In genomic region chrX:36982892-36983653, GRCm38 (mm10) we compare ENCODE assay signal across 8 mouse cellular contexts. TPM values are rescaled to one million over a fixed set of nuclear protein-coding genes. Genes with fewer than 3 reads are reported as not detected.
DNase-seq lines count a peak whose midpoint lies in the region; ATAC-seq and TF ChIP-seq lines count a peak whose summit lies in the region.

No protein-coding gene starts in this region.

- TF ChIP-seq POLR2A in CH12.LX (IDR thresholded peaks at IDR 0.05; ENCODE audit: low read depth, low read length): peak; percentile 68

- TF ChIP-seq CTCF in CH12.LX (conservative IDR thresholded peaks at IDR 0.05 in 1 of 2, IDR thresholded peaks at IDR 0.05 in 1 of 2; ENCODE audit: low read depth in 2 of 2, low read length in 2 of 2): no peak

- H3K36me3 ChIP-seq in hindbrain, embryonic 11.5 days (ENCODE audit: control insufficient read depth, insufficient read depth, low read length): no peaks in the 10 kb centered on the region
- H3K36me3 ChIP-seq in hindbrain, embryonic 13.5 days: no peaks in the 10 kb centered on the region
- H3K36me3 ChIP-seq in CH12.LX (replicated peaks in 1 of 2; ENCODE audit: control insufficient read depth in 1 of 2, insufficient read depth in 1 of 2, low read length in 1 of 2): no peaks in the 10 kb centered on the region
- H3K36me3 ChIP-seq in limb, embryonic 12.5 days: no peaks in the 10 kb centered on the region
- H3K36me3 ChIP-seq in midbrain, embryonic 14.5 days (ENCODE audit: control insufficient read depth, insufficient read depth, low read length): no peaks in the 10 kb centered on the region

- H3K79me2 ChIP-seq in CH12.LX (replicated peaks; ENCODE audit: control insufficient read depth, extremely low read depth, insufficient read depth, poor library complexity, severe bottlenecking): peaks cover 73% of the 10 kb centered on the region

- 75% methylated on average over 8 of the region's 8 CpGs for WGBS in hindbrain, embryonic 11.5 days
- WGBS in hindbrain, embryonic 13.5 days: 74% methylated on average over 8 of the region's 8 CpGs
- WGBS in limb, embryonic 12.5 days: 30% methylated on average over 8 of the region's 8 CpGs
- WGBS in midbrain, embryonic 14.5 days: 75% methylated on average over 8 of the region's 8 CpGs

- no peak overlapping the region for H3K4me2 ChIP-seq in hindbrain, embryonic 11.5 days (replicated peaks; ENCODE audit: low read depth, low read length)
- no peak overlapping the region for H3K4me2 ChIP-seq in hindbrain, embryonic 13.5 days
- peak overlapping the region; percentile 69 for H3K4me2 ChIP-seq in CH12.LX (ENCODE audit: insufficient read depth, low read depth, poor library complexity, severe bottlenecking)
- peak overlapping the region; percentile 32 for H3K4me2 ChIP-seq in limb, embryonic 12.5 days
- H3K4me2 ChIP-seq in midbrain, embryonic 14.5 days (ENCODE audit: low read length): no peak overlapping the region

- no peaks in the 10 kb centered on the region for H3K9me3 ChIP-seq in hindbrain, embryonic 11.5 days (ENCODE audit: control insufficient read depth, low read length)
- no peaks in the 10 kb centered on the region for H3K9me3 ChIP-seq in hindbrain, embryonic 13.5 days
- no peaks in the 10 kb centered on the region for H3K9me3 ChIP-seq in CH12.LX (replicated peaks; ENCODE audit: low read length)
- no peaks in the 10 kb centered on the region for H3K9me3 ChIP-seq in limb, embryonic 12.5 days
- no peaks in the 10 kb centered on the region for H3K9me3 ChIP-seq in midbrain, embryonic 14.5 days (ENCODE audit: control insufficient read depth, low read length)

- TF ChIP-seq EP300 in CH12.LX (IDR thresholded peaks at IDR 0.05; ENCODE audit: low read length): no peak

- H3K4me3 ChIP-seq in hindbrain, embryonic 11.5 days (ENCODE audit: low read depth, low read length): no peak overlapping the region
- H3K4me3 ChIP-seq in hindbrain, embryonic 13.5 days: no peak overlapping the region
- H3K4me3 ChIP-seq in CH12.LX (replicated peaks in 1 of 3; ENCODE audit: low read depth in 2 of 3, low read length in 2 of 3, poor library complexity in 1 of 3): peak overlapping the region; percentile 2 to 31 (median 13)
- H3K4me3 ChIP-seq in limb, embryonic 12.5 days (replicated peaks): 0 out of 2 replicates have a peak overlapping the region, but pooled peaks have one; percentile 0
- H3K4me3 ChIP-seq in midbrain, embryonic 14.5 days (replicated peaks; ENCODE audit: low read depth, low read length): no peak overlapping the region

- no peaks in the 10 kb centered on the region for H3K27me3 ChIP-seq in hindbrain, embryonic 11.5 days (ENCODE audit: control insufficient read depth, insufficient read depth, low read length)
- no peaks in the 10 kb centered on the region for H3K27me3 ChIP-seq in hindbrain, embryonic 13.5 days
- H3K27me3 ChIP-seq in CH12.LX (replicated peaks): no peaks in the 10 kb centered on the region
- no peaks in the 10 kb centered on the region for H3K27me3 ChIP-seq in limb, embryonic 12.5 days
- no peaks in the 10 kb centered on the region for H3K27me3 ChIP-seq in midbrain, embryonic 14.5 days (ENCODE audit: control insufficient read depth, insufficient read depth, low read length)

- no peak for TF ChIP-seq RAD21 in CH12.LX (IDR thresholded peaks at IDR 0.05; ENCODE audit: low read depth, low read length)

- in situ Hi-C loops in CH12.LX (cut with MboI; ENCODE audit: low pct_ligation_motif_present, low pct_unique_long_range_greater_than_20kb, low sequenced_read_pairs): no loop called here

- no peak overlapping the region for H3K9ac ChIP-seq in hindbrain, embryonic 11.5 days (ENCODE audit: low read depth, low read length)
- no peak overlapping the region for H3K9ac ChIP-seq in hindbrain, embryonic 13.5 days
- H3K9ac ChIP-seq in CH12.LX (ENCODE audit: insufficient read depth, low read depth): peak overlapping the region; percentile 78
- no peak overlapping the region for H3K9ac ChIP-seq in limb, embryonic 12.5 days (replicated peaks)
- H3K9ac ChIP-seq in midbrain, embryonic 14.5 days (replicated peaks; ENCODE audit: low read length): no peak overlapping the region

- dilution Hi-C loops in CH12.LX (cut with MboI; ENCODE audit: extremely low pct_ligation_motif_present, extremely low pct_unique_long_range_greater_than_20kb, low sequenced_read_pairs): no loop called here

- no peak for DNase-seq in hindbrain, embryonic 11.5 days (ENCODE audit: low spot score)
- DNase-seq in CH12.LX (ENCODE audit: extremely low read depth): peak; percentile 45
- DNase-seq in layer of hippocampus, postnatal 14 days (ENCODE audit: low spot score in 2 of 2): no peak
- no peak for DNase-seq in midbrain, embryonic 14.5 days

- H3K4me1 ChIP-seq in hindbrain, embryonic 11.5 days (replicated peaks; ENCODE audit: control insufficient read depth, insufficient read depth, low read length): no peaks in the 10 kb centered on the region
- H3K4me1 ChIP-seq in hindbrain, embryonic 13.5 days (replicated peaks): peaks cover 44% of the 10 kb centered on the region
- H3K4me1 ChIP-seq in CH12.LX (ENCODE audit: control insufficient read depth in 1 of 2, insufficient read depth in 2 of 2): peaks cover 8 to 21% of the 10 kb centered on the region in 2 experiments
- peaks cover 39% of the 10 kb centered on the region for H3K4me1 ChIP-seq in limb, embryonic 12.5 days (replicated peaks)
- peaks cover 8% of the 10 kb centered on the region; the same call in 1 of the 2 replicates for H3K4me1 ChIP-seq in midbrain, embryonic 14.5 days (ENCODE audit: control insufficient read depth, insufficient read depth, low read length)

- ATAC-seq in hindbrain, embryonic 11.5 days (ENCODE audit: low FRiP score): no peak
- ATAC-seq in hindbrain, embryonic 13.5 days (ENCODE audit: low FRiP score): no peak
- peak; percentile 53 for ATAC-seq in common myeloid progenitor, adult 5-6 weeks (replicated peaks; ENCODE audit: low read depth, poor library complexity, severe bottlenecking)
- ATAC-seq in limb, embryonic 12.5 days (ENCODE audit: insufficient number of reproducible peaks, insufficient read depth, low FRiP score, low TSS enrichment, low read depth): peak; percentile 81
- ATAC-seq in erythroblast, adult 5-6 weeks (replicated peaks; ENCODE audit: low FRiP score, poor library complexity, severe bottlenecking): no peak
- ATAC-seq in midbrain, embryonic 14.5 days (ENCODE audit: low FRiP score, low TSS enrichment): no peak

- H3K27ac ChIP-seq in hindbrain, embryonic 11.5 days (ENCODE audit: low read depth, low read length): 0 out of 2 replicates have a peak overlapping the region, but pooled peaks have one; percentile 24
- no peak overlapping the region for H3K27ac ChIP-seq in hindbrain, embryonic 13.5 days
- H3K27ac ChIP-seq in CH12.LX (ENCODE audit: insufficient read depth, low read depth): peak overlapping the region; percentile 98
- H3K27ac ChIP-seq in limb, embryonic 12.5 days: peak overlapping the region; percentile 91
- no peak overlapping the region for H3K27ac ChIP-seq in midbrain, embryonic 14.5 days (replicated peaks; ENCODE audit: low read depth, low read length)

TF ChIP-seq in CH12.LX, 34 proteins besides CTCF, POLR2A, EP300 and RAD21:
- TF ChIP-seq MXI1 (IDR thresholded peaks at IDR 0.05; ENCODE audit: low read depth, low read length) (no peak), NELFE (IDR thresholded peaks at IDR 0.05; ENCODE audit: low read depth, low read length) (peak; percentile 18; the same call in 1 of the 2 replicates), ETS1 (conservative IDR thresholded peaks at IDR 0.05; ENCODE audit: low read depth, low read length) (no peak), ELF1 (IDR thresholded peaks at IDR 0.05; ENCODE audit: low read depth, low read length) (no peak), CHD2 (IDR thresholded peaks at IDR 0.05; ENCODE audit: low read length) (no peak), MAZ (IDR thresholded peaks at IDR 0.05; ENCODE audit: low read depth, low read length) (no peak), ZC3H11A (IDR thresholded peaks at IDR 0.05; ENCODE audit: low read depth, low read length) (no peak), UBTF (IDR thresholded peaks at IDR 0.05; ENCODE audit: low read depth, low read length) (no peak), ZMIZ1 (IDR thresholded peaks at IDR 0.05; ENCODE audit: low read depth, low read length) (peak; percentile 96), TBP (conservative IDR thresholded peaks at IDR 0.05; ENCODE audit: low read depth, low read length) (peak; percentile 86), CHD1 (IDR thresholded peaks at IDR 0.05; ENCODE audit: low read depth, low read length) (no peak), BHLHE40 (IDR thresholded peaks at IDR 0.05; ENCODE audit: low read depth, low read length) (no peak)

RNA-seq across cellular contexts. Expression of gene Sept6, which starts 8.5 kb away (rescaled TPM):
- 57.5 and 62.8 TPM in 2 replicates for polyA plus RNA-seq in hindbrain, embryonic 11.5 days (2014; fragmentation: Nextera tagmentation; extraction: Ambion mirVana)
- 76.5 TPM in 2 replicates for polyA plus RNA-seq in hindbrain, embryonic 13.5 days (2015; fragmentation: Nextera tagmentation; extraction: Ambion mirVana)
- total RNA-seq in CH12.LX (2012; rRNA removed) (88.1 and 98.8 TPM in 2 replicates), CH12.LX (2014; rRNA removed) (94.1 and 94.4 TPM in 2 replicates)
- polyA plus RNA-seq in CH12.LX (2012; ENCODE audit: insufficient read length, low read depth): 180 and 214 TPM in 2 replicates
- 66.4 and 77.8 TPM in 2 replicates for total RNA-seq in common myeloid progenitor, adult 5-6 weeks (2017)
- polyA plus RNA-seq in limb, embryonic 12.5 days (2016; fragmentation: Nextera tagmentation; extraction: Ambion mirVana): 82.7 and 83.5 TPM in 2 replicates
- total RNA-seq in erythroblast, adult 5-6 weeks (2015; ENCODE audit: low replicate concordance): 8.6 and 12.5 TPM in 2 replicates
- total RNA-seq in erythroblast, adult 5-6 weeks (2017; ENCODE audit: low replicate concordance): 4.5 and 7.1 TPM in 2 replicates
- 10 to 100 TPM; 48.8 to 49.9 TPM for total RNA-seq in layer of hippocampus, postnatal 14 days (2021)
- polyA plus RNA-seq in midbrain, embryonic 14.5 days (2014; fragmentation: Nextera tagmentation; extraction: Ambion mirVana): 62.2 and 76.7 TPM in 2 replicates

Comparison
In these comparisons a context has a peak if more than half of its experiments do, and no peak if none do; other contexts are left out.
1. H3K27ac ChIP-seq: peak in hindbrain, embryonic 11.5 days (single experiment), CH12.LX (single experiment) and limb, embryonic 12.5 days (single experiment); none in hindbrain, embryonic 13.5 days (single experiment) and midbrain, embryonic 14.5 days (single experiment).
2. ATAC-seq: peak in common myeloid progenitor, adult 5-6 weeks (single experiment) and limb, embryonic 12.5 days (single experiment); none in hindbrain, embryonic 11.5 days (single experiment), hindbrain, embryonic 13.5 days (single experiment), erythroblast, adult 5-6 weeks (single experiment) and midbrain, embryonic 14.5 days (single experiment).
3. H3K4me2 ChIP-seq: peak in CH12.LX (single experiment) and limb, embryonic 12.5 days (single experiment); none in hindbrain, embryonic 11.5 days (single experiment), hindbrain, embryonic 13.5 days (single experiment) and midbrain, embryonic 14.5 days (single experiment).
4. H3K4me3 ChIP-seq: peak in CH12.LX (3 of 3) and limb, embryonic 12.5 days (single experiment); none in hindbrain, embryonic 11.5 days (single experiment), hindbrain, embryonic 13.5 days (single experiment) and midbrain, embryonic 14.5 days (single experiment).